Mouse (Mus musculus) spleen, adult 12 weeks (tissue): ENCODE measurements around the gene Ptger1.
A peak's percentile ranks its signal among the peaks of the same experiment; 100 is the strongest.

Source experiments
- DNase-seq: peaks from one replicate; pipeline ENCODE4 v3.0.0; 2022; ENCODE audit warnings: low spot score

The Ptger1 gene

DNA sequence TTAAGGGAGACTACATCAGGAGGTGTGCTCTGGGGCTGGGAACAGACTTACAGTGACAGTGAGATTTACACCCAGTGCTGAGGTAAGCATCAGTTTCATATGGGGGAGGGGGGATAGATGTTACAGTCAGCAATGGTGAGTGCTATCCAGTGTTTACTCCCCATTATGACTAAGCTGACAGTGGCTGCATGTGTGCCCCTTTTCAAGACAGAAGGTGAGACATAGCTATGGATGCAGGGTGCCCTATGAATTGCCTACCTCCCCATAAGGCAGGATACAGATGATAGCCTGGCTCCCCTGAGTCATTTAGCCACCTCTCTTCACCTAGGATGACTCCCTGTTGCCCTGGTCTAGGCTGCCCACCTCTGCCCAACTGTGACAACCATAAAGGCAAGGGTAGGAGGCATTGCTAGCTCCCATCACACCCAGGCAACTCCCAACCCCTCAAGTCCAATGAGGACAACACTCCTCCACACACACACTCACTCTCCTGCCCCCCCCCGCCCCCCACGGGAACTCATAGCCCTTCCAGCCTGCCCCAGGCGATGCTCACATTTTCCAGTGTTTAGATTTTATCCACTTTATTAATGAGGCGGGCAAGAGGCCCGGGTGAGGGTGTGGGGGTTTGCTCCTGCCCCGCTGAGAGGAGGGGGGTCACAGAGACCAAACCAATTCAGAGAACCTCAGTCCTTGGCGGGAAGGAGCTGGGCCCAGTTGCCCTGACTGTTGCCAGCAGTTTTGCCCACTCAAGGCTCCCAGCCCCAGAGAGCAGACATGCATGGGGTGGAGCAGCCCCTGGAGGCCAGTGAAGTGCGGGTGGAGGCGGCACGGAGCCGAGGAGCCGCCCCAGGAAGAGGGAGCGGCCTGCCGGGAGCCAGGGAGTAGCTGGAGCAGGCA is at the start of gene Ptger1:
Gene Ptger1 (plus strand): TSS at position 710 of the 897 bp plus-strand sequence.
- DNase-seq, result no peak

DNA sequence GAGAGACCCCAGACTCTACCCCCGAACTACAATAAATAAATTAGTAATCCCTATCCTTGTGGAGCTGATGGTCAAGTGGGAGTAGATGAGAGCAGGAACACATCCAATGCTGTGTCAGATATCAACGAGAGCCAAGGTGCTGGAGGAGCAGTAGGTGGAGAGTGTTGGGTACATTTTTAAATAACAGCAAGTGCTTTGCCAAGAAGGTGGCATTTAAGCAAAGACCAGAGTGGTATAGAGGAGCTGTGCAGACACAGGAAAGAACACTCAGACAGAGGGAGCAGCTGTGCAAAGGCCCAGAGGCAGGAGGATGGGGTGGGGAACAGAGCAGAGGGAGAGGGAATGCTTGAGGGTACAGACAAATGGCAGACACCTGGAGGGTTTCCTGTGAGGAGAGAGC is 49.4 kb upstream of the Ptger1 start:
- no peak for DNase-seq

DNA sequence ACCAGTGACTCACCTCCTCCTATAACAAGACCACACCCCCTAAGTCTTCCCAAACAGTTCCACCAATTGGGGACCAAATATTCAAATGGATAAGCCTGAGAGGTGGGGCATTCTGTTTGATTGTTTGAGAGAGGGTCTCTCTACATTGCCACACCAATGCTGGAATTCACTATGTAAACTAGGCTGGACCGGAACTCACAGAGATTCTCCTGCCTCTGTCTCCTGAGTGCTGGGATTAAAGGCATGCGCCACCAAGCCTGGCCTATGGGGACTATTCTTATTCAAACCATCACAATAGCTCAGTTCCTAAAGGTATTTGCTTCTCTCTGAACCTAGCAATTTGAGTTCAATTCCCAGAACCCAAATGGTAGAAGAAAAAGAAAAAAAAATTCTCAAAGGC is 47.9 kb upstream of the Ptger1 start:
- DNase-seq, result no peak

DNA sequence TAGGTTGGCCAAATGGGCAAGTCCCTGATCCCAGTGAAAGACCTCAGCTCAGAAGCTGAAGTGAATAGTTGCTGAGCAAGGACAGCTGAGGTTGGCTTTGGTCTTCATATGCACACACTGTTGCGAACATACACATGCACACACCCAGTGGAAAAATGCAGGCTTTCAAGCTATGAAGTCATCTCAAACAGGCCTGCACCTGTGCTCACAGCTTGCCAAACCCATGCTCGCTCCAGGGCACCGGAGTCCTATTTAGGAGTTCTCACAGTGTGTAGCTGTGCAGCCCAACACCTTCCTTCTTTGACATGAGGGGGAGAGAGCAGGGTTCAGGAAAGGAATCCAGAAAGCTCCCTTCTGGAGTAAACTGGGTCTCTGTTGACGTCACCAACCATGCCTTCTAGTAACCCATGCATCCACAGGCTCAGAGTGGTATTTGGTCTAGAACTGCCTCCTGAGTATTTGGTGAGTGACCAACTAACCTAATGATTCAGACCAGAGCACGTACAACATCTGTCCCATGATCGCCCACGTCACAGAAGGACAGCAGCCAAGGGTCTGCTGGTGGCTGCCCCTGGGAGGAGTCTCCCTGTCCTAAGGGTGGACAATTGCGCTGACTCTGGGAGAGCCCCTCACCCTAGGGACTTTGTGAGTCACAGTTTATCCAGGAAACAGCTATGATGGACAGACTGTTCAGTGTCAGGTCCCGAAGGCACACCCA is 46.8 kb upstream of the Ptger1 start:
- no peak for DNase-seq

DNA sequence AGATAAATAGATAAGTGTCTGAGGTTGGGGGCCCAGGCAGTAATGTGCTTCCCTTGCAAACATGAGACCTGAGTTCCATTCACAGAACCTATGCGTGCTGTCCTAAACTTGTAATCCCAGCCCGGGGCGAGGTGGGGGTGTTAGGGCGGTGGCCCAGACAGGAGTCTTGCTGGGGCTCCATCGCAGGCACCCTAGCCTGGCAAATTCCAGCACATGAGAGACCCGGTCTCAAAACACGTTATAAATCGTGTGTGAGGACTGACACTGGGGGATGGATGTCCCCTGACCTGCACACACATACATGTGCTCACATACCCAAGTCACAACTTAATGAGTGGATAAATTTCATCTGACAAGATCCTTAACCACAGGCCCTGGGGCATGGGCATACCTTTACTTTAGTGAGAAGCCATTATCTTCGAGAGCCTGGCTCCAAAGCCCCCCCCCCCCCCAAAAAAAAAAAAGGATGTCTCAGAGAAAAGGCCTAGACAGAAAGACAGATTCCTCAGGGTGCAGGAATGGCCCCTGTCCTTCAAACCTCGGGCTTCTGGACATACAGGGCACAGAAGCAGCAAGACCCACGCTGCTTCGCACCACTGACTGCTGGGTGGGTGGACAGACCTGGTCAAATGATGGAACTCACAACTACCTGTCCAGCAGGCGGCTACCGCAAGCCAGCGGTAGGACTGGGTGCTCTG is 44.6 kb upstream of the Ptger1 start:
- no peak for DNase-seq

DNA sequence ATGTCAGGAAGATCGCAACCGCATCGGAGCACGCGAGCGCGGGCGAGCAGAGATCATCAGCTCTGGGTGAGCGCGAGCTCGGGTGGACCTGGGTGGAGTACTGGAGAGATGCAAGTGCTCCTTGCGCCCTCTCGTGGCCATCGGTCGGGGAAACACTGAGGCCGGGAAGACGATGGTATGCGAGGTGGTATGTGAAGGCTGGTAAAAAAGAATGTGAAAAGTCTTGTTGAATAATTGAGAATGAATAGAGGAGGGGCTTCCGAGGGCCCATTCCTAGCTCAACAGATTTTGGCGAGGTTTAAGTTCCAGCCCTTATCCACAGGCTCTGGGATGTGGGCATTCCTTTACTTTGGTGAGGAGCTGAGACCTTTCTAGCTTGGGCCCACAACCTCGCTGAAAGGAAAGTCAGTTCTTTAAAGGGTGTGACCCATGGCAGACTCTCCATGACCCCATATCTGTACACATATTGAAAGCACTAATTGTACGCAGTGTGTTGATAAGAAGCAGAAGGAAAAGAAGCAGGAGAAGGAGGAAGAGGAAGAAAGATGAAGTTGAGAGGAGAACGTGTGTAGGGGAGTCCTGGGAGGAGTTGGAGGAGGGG is 44.0 kb upstream of the Ptger1 start:
- peak; percentile 75 for DNase-seq

DNA sequence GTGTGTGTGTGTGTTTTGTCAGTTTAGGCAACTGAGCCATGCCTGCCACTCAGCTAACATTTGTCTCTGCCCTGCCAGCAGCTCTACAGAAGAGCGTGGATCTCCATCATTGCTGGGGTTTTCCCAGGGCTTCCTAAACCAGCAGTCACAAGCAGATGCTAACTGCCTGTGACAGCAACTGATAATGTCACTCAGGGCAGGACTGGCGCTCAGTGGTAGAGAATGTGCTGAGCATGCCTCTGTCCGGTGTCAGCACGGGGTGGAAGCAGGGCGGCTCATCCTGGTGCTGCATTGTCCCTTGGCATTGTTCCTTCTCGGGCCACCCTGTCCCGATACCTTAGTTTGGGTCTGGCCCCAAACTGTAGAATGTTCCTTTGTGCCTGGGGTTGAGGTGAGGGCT is 42.9 kb upstream of the Ptger1 start:
- DNase-seq, result no peak

DNA sequence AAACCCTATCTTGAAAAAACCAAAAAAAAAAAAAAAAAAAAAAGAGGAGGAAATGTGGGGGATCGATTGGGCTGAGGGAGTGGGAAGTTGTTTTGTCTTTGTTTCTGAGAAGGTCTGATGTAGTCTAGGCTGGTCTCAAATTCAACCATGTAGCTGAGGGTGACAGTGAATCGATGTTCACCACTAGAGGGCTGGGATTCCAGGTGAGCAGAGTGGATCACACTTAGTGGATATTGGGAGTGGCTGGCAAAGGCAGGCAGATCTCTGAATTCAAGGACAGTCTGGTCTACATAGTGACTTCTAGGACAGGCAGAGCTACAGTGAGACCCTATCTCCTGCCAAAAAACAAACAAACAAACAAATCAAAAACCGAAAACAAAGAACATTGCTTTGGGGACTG is 41.7 kb upstream of the Ptger1 start:
- DNase-seq, result no peak

DNA sequence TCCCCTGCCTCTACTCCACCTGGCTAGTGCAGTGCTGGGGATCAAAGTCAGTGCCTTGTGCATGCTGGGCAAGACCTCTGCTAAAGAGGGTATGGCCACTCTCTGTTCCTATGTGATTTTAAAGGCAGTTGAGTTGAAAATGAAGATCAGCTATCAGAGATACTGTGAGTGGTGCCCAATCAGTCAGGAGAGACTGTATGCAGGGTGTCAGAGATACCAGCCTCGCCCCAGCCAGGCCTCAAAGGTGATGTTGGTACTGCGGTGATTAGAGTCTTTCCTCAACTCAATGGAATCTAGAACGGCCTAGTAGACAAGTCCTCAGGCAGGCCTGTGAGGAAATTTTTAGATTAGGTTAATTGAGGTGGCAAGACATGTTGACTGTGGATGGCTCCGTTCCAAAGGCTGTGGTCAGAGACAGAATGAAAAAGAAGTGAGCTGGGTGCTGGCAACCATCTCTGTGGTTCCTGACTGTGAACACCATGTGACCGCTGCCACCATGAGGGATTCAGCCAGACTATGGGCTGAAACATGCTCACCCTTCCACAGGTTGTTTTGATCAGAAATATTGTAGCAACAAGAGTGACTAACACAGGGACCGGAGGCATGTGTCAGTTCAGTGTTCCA is 40.7 kb upstream of the Ptger1 start:
- DNase-seq, result no peak

DNA sequence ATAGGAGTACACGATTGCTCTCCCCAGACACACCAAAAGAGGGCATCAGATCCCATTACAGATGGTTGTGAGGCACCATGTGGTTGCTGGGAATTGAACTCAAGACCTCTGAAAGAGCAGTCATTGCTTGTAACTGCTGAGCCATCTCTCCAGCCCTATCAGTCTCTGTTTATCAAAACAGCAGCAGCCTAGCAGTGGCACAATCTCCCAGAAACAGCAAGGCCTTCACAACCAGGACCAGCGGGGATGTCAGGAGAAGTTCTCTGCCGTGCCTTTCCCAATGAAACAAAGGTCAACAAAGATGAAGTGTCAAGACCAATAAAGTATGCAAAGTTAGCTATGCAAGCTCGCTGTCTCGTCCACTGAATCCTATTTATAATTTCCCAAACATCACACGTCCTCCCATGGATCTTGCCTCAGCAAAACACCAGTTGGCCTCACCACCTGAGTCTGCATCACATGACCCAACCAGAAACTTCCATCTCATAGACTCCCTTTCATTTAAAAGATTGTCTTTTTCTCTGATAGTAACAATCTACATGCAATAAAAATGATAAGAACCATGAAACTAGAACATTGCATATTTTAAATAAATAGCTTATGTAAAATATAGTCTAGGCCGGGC is 34.3 kb upstream of the Ptger1 start:
- no peak for DNase-seq

DNA sequence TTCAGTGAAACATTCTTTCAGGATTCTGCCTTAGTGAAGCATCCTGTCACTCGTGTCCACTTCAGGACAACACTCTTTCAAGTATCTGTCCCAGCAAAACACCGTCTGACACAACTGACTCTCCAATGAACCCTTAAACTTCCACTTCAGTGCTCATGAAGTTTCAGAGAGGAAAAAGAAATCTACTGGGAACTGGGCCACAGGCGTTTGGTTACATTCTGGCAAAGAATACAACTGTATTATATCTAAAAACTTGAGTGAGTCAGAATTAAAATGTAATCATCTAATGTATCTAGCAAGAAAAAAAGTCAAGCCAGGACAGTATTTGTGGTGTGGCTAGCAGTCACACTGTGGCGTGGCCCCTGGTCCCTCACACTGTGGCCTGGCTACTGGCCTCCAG is 27.6 kb upstream of the Ptger1 start:
- DNase-seq, result no peak

DNA sequence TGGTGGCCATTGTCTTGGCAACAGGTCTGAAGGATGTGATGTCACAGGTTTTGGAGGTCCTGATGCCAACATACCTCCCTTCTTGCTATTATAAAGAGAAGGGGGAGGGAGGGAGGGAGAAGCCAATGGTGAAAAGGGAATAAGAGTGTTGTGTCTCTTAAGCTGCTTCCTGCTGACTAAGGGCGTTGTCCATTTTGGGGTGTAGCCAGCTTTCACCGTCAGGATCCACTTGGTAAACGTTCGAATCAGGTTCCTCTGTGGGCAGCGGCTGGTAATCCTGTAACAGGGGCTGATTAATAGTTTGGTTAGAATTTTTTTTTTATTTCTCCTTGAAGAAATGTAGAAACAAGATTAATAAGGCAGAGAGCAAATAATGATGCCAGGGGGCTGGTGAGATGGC is 26.8 kb upstream of the Ptger1 start:
- no peak for DNase-seq

DNA sequence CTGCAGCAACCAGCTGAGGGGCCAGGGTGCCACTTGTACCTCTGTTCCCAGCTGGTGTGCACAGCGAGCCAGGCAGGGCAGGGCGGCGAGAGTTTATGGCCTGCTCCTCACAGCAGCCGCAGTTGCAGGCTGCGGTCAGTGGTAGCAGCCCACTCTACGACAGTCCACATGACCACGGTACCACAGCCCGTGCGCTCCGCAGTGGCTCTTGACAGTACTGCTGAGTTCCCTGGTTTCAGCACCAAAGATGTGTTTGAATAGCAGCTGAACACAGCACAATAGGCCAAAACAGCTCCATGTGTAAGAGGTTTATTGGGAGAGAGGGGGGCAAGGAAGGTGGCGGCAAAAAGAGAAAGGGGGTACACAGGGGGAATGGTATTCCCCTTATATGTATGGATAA is 19.0 kb upstream of the Ptger1 start:
- no peak for DNase-seq

DNA sequence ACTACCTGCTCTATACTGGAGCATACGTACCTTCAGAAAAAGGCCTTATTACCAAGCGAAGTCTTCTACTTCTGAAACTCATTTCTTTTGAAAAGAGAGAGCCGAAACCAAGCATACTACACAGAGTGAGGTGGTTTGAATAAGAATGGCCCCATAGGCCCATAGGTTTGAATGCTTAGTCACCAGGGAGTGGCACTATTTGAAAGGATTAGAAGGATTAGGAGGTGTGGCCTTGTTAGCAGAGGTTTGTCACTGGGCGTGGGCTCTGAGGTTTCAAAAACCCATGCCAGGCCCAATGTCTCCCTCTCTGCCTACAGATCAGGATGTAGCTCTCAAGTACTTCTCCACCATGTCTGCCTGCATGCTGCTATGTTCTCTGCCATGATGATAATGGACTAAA is 18.4 kb upstream of the Ptger1 start:
- no peak for DNase-seq

DNA sequence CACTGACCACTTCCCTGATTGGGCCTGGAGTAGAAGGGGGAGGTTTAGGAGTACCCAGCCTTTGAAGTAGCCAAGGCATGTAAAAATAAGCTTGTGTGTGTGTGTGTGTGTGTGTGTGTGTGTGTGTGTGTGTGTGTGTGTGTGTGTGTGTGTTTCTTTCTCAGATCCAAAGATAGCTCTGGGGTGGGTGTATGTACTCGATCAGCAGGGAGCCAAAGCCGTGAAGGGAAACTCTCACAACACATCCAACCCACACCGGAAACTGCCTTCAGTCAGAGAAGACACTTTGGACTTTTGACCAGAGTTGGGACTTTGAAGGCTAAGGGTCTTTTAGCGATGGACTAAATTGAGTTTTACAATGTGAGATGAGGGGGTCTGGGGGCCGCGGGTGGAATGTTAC is 16.8 kb upstream of the Ptger1 start:
- DNase-seq, result no peak

DNA sequence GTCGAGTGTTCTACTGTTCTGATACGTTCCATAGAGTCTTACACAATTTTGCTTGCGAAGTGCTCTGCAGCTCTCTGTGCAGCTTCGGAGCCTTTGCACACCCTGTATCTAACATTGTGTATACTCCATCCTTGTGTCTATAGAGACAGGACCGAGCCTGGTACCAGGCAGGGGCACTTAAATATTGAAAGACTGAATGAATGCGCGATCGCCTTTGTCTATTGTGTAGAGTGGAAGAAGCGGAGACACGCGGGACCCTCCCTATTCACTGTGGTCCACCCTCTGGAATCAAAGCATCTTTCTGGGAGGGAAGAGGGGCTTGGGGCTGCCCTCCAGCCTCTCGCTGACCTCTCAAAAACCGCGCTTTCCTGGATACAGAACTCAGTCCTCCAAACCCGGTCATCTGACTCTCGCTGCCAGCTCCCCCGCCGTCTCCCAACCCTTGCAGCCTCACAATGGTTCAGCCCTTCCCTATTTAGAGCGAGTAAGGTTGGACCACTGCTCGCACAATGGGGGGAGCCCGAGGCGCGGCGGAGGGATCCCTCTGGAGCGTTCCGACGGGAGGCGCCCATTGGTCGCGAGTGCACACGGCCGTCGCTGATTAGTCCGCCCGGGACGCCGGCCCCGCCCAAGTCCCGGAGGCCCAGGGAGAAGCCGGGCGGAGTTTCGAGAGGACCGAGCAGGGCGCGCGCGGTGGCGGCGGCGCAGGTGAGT is 14.3 kb upstream of the Ptger1 start, which contains the start of gene Gipc1:
Gene Gipc1 (plus strand): TSS at position 648 of the 714 bp plus-strand sequence.
- peak; percentile 89 for DNase-seq

DNA sequence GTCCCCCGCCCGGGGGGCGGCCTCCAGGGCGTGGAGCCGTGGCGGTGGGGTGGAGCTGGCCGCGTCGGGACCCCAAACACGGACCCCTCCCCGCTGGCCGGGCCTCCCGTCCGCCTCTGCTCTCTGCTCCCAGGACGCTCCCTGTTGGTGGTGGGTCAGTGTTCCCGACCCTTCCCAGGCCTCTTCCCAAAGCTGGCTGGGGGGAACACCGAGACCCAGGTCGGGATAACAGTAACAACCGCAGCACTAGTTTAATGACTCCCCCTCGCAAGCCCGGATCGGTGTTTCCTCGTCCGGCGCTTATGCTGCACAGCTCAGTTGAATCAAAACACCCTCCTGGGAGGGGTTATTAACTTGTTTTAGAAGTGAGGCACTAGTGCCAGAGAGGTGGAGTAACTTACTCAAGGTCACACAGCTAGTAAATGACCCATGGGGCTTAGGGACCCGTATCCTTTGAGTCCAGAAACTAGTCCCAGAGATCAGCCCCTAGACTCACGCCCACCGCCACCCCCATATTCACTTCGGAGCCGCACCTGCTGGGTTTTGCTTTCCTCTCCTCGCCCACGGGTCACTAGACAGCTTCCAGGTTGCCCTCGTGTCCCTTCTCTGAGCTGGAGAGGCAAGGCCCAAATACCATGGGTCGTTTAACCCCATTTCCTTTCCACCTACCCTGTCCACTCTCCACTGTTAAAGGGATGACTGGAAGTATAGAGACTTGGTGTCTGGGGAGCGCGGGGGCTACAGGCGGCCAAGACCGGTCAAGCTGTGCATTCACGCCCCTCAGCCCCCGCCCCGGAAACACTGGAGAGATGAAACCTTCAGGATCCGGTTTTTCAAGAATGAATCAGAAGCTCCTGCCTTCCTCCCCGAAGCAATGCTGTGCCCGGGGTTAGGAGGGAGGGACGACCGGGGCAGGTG is 13.5 kb upstream of the Ptger1 start:
- no peak for DNase-seq

DNA sequence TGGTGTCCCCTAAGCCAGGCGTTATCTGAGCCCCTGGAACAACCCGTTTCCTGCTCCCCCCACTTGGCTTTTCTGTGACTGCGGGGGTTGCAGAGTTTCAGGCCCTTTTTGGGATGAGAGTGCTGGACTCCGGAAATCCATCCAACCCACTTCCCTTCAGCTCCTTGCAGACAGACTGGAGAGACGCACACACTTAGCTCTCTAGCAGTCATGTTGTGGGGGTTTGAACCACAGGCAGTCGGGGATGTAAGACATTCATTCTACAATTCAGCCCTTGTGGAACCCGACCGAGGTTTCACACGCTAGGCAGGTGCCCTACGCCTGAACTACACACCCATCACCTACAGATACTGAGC is 12.8 kb upstream of the Ptger1 start:
- DNase-seq, result no peak

DNA sequence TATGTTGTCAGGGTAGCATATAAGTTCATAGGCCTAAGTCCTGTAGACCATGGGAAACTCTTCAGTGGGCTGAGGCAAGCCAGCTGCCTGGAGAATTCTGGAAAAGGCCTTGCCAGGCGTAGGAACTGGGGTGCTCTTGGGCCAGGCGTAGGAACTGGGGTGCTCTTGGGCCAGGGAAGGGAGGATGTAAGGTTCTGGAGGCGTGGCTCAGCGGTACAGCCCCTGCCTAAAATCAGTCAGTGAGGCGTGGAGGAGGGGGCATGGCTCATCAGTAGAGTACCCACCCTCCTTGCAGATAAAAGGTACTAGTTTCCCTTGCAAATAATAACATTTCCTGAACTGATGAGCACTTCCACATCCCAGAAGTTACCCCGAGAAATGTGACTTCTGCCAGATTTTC is 11.8 kb upstream of the Ptger1 start:
- DNase-seq, result no peak

DNA sequence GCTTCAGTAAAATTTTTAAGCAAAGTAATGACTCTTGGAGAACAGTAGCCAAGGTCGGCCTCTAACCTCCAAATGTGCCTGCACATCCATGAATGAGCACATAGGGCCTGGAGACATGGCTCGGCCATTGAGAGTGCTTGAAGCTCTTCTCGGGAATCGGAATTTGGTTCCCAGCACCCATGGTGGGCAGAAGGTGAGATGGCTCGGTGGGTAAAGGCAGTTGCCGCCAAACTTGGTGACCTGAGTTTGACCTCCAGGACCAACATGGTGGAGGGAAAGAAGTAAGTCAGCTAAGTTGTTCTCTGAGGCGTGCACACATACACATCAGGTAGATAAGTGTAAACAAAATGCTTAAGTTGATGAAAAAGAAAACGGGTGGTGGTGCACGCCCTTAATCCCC is 10.4 kb upstream of the Ptger1 start:
- no peak for DNase-seq
